Mouse (Mus musculus) liver, embryonic 12.5 days (tissue): ENCODE data around the gene Spata19. TPM values are rescaled to one million over a fixed set of nuclear protein-coding genes. Genes with fewer than 3 reads are reported as not detected.

Source experiments
- ATAC-seq: fragments of 200-750 bp; cut with Nextera tagmentation; 2 replicates; pipeline ENCODE4 v1.8.0; 2017; ENCODE audit warnings: moderate number of reproducible peaks, mild to moderate bottlenecking, moderate library complexity
- H3K27ac ChIP-seq: fragments of 300-500 bp; sonication (generic); 2 replicates; pipeline ENCODE4 v1.5.1; 2016; ENCODE audit warnings: mild to moderate bottlenecking
- H3K27me3 ChIP-seq: fragments of 300-500 bp; sonication (generic); replicated peaks from 2 replicates; pipeline ENCODE4 v1.6.1; 2016; ENCODE audit warnings: mild to moderate bottlenecking, moderate library complexity
- H3K36me3 ChIP-seq: fragments of 300-500 bp; sonication (generic); 2 replicates; pipeline ENCODE4 v1.6.1; 2016; ENCODE audit warnings: mild to moderate bottlenecking, moderate library complexity
- H3K4me1 ChIP-seq: fragments of 300-500 bp; sonication (generic); 2 replicates; pipeline ENCODE4 v1.6.1; 2016
- H3K4me2 ChIP-seq: fragments of 300-500 bp; sonication (generic); 2 replicates; pipeline ENCODE4 v1.6.1; 2016; ENCODE audit warnings: mild to moderate bottlenecking, moderate library complexity
- H3K4me3 ChIP-seq: fragments of 300-500 bp; sonication (generic); 2 replicates; pipeline ENCODE4 v1.5.1; 2016; ENCODE audit warnings: mild to moderate bottlenecking, moderate library complexity
- H3K9ac ChIP-seq: fragments of 300-500 bp; sonication (generic); 2 replicates; pipeline ENCODE4 v1.6.1; 2016; ENCODE audit warnings: mild to moderate bottlenecking, moderate library complexity
- H3K9me3 ChIP-seq: fragments of 300-500 bp; sonication (generic); replicated peaks from 2 replicates; pipeline ENCODE4 v1.6.1; 2016; ENCODE audit warnings: mild to moderate bottlenecking, moderate library complexity
- WGBS: fragments of 180-500 bp; shearing (Covaris S2); methylation state at CpG from one replicate; pipeline ENCODE4 v1.1.7; 2016; ENCODE audit not compliant: insufficient replicate concordance; 5-methylcytosine and 5-hydroxymethylcytosine counted together
- polyA plus RNA-seq: library from polyadenylated mRNA; unstranded; fragments of >200 nt; fragmentation: Nextera tagmentation; extraction: Ambion mirVana; gene quantifications from 2 replicates; pipeline ENCODE4 v1.2.1, GENCODE M21; 2016

Spata19 gene
- polyA plus RNA-seq = not detected in 2 replicates

DNA sequence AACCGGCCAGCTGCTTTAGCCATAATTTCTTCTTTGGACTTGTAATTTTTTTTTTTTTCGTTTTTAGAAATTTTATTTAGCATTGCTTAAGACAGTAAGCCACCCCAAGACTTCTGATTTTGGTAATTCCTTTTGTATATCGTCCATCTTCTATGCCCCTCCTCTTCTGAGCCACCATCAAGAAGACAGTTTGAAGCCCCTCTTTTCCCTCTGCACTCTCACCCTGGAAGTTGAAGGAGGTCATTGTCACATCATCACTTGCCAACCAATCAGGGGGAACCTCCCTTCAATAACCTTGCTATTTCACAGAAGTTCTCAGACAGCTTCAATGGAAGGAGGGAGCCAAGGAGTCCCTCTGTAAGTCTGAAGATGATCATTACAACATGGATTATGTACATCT lies at the start of gene Spata19:
Gene Spata19 (plus strand): TSS at position 301 of the 400 bp plus-strand sequence.
- no peaks in the 10 kb centered on the region for H3K27me3 ChIP-seq
- WGBS = 59% methylated on average over 3 of the region's 3 CpGs
- H3K9ac ChIP-seq = no peak within 1 kb of the TSS
- H3K4me1 ChIP-seq = no peaks in the 10 kb centered on the region
- H3K4me2 ChIP-seq = no peak within 1 kb of the TSS
- ATAC-seq = no peak
- H3K4me3 ChIP-seq = no peak within 1 kb of the TSS
- H3K27ac ChIP-seq = no peak within 1 kb of the TSS
- no peaks in the 10 kb centered on the region for H3K36me3 ChIP-seq
- no peaks in the 10 kb centered on the region for H3K9me3 ChIP-seq

DNA sequence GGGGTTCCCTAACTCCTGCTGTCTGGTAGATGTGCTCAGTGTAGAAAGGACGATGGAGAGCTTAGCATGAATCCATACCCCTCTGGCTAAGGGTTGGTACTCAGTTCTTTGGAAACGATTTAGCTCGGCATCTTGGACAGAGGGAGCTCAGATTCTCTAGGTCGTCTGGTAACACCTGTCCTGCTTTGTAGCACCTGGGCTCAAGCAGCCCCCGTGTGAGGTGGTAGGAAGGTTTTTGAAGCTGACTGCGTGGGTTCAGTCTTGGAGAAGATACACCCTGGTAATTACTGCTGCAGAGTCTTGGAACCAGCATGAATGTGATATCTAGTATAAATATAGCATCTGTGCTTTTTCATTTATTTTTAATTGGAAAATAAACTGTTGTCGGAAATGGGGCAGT lies 43.5 kb upstream of the Spata19 start:
- H3K36me3 ChIP-seq = no peaks in the 10 kb centered on the region
- WGBS = 64% methylated on average over 7 of the region's 7 CpGs
- ATAC-seq = no peak

DNA sequence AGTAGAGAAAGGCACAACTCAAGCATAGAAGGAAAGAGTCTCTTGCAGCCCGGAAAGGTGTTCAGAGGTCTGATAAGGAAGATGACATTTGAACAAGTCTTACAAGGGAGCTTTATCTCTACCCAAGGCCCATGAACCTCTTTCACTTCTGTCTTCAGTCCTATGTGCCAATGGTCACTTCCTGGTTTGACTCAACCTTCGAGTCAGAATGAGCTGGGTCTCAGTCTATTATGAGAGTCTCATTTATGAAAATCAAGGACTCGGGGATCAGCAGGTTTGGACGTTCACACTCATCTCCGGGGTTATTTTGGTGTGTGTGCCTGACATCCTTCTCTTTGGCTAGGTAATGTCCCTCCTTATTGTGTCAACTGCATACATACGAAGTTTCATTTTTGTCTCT lies 38.7 kb upstream of the Spata19 start:
- no peaks in the 10 kb centered on the region for H3K4me1 ChIP-seq
- H3K9ac ChIP-seq = no peak overlapping the region
- H3K9me3 ChIP-seq = no peaks in the 10 kb centered on the region
- H3K4me3 ChIP-seq = no peak overlapping the region
- ATAC-seq = no peak
- no peak overlapping the region for H3K4me2 ChIP-seq
- no peak overlapping the region for H3K27ac ChIP-seq
- H3K27me3 ChIP-seq = no peaks in the 10 kb centered on the region
- 61% methylated on average over 6 of the region's 6 CpGs for WGBS
- no peaks in the 10 kb centered on the region for H3K36me3 ChIP-seq

More for the DNA sequence above, 43.5 kb upstream of the Spata19 start:
- H3K4me3 ChIP-seq = no peak overlapping the region
- no peak overlapping the region for H3K27ac ChIP-seq
- no peaks in the 10 kb centered on the region for H3K4me1 ChIP-seq
- H3K9ac ChIP-seq = no peak overlapping the region
- no peaks in the 10 kb centered on the region for H3K27me3 ChIP-seq
- no peaks in the 10 kb centered on the region for H3K9me3 ChIP-seq
- no peak overlapping the region for H3K4me2 ChIP-seq

DNA sequence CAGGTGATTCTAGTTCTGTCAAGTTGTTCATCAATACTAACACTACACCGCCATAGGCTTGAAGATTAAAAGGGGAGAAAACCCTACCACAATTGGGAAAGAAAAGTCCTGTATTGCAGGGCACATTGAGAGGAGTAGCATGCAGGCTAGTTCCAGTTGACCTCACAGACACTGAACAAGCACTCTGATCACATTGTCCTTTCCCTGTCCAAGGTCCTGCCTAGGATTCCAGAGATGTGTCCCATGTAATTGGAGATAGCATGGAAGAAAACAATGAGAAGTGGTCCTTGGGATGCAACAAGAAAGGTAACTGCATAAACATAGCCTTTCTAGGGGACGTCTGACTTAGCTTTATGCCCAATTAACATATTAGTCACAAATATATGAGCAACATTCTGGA lies 29.4 kb upstream of the Spata19 start:
- ATAC-seq = no peak

DNA sequence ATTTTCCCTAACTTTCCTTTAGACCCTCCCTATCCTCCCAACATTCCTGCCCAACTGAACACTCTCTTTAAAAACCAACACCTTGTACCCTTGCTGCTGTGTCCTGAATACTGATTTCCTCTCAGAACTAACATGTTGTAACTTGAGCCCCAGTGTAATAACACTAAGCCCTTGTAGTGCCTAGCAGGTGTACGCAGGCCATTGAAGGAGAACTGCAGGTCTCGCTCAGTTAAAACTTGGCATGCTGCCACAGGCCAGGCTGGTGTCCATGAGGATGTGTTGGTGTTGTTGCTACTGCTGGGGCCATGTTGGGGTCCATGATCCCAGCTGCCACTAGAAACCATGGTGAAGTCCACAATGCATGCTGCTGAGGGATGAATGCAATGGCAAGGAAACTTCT lies 27.5 kb upstream of the Spata19 start:
- 66% methylated on average over 2 of the region's 2 CpGs for WGBS
- no peak for ATAC-seq
- Histone ChIP-seq H3K27me3 (no peaks in the 10 kb centered on the region), H3K9ac (no peak overlapping the region), H3K36me3 (no peaks in the 10 kb centered on the region), H3K9me3 (no peaks in the 10 kb centered on the region), H3K4me2 (no peak overlapping the region), H3K27ac (no peak overlapping the region), H3K4me1 (no peaks in the 10 kb centered on the region), H3K4me3 (no peak overlapping the region)

More for the DNA sequence above, 29.4 kb upstream of the Spata19 start:
- no peaks in the 10 kb centered on the region for H3K4me1 ChIP-seq
- 47% methylated on average over 2 of the region's 2 CpGs for WGBS
- H3K9ac ChIP-seq = no peak overlapping the region
- H3K27me3 ChIP-seq = no peaks in the 10 kb centered on the region
- H3K9me3 ChIP-seq = no peaks in the 10 kb centered on the region
- H3K27ac ChIP-seq = no peak overlapping the region
- H3K36me3 ChIP-seq = no peaks in the 10 kb centered on the region
- H3K4me2 ChIP-seq = no peak overlapping the region
- no peak overlapping the region for H3K4me3 ChIP-seq

DNA sequence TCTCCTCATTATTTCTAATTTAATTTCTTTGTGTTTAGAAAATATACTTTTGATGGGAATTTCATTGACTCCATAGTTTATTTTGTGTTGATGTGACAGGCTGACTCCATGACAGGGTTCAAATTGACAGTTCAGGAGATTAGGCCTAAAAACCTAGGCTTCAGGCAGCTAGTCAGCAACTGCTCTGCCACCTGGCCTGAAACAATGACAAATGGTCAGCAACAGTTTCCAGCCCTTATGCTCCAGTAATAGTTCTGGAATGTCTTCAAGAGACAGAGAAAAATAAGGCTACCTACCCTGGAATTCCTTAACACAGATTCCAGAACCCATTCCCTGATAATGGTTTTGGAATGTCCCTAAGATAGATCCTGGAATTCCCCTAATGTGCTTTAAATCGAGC lies 20.9 kb upstream of the Spata19 start:
- Histone ChIP-seq H3K4me2 (no peak overlapping the region), H3K4me1 (no peaks in the 10 kb centered on the region), H3K9me3 (no peaks in the 10 kb centered on the region), H3K27ac (no peak overlapping the region), H3K27me3 (no peaks in the 10 kb centered on the region), H3K4me3 (no peak overlapping the region), H3K9ac (no peak overlapping the region), H3K36me3 (no peaks in the 10 kb centered on the region)
- no peak for ATAC-seq
- 28% methylated on average over 1 of the region's 1 CpGs for WGBS

DNA sequence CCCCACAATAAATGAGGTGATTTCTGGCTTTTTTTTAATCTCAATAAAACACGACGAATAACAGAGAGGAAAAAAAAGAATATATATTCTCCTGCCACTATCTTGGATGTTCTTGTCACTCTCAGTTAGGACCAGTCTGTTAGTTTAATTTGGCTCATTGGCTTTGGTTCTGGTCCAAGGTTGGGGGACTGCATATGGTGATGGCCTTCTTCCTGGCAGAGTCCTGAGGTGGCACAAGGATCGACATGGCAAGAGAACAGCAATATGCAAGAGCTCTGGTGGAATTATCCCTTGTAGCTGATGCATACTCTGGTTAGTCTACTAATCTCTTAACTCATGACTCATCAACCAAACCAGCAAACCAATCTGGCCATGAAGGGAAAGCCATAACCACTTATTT lies 9.6 kb upstream of the Spata19 start:
- 63% methylated on average over 3 of the region's 3 CpGs for WGBS
- Histone ChIP-seq H3K4me3 (no peak overlapping the region), H3K27ac (no peak overlapping the region), H3K36me3 (no peaks in the 10 kb centered on the region), H3K9ac (no peak overlapping the region), H3K9me3 (no peaks in the 10 kb centered on the region), H3K4me1 (no peaks in the 10 kb centered on the region), H3K27me3 (no peaks in the 10 kb centered on the region), H3K4me2 (no peak overlapping the region)
- ATAC-seq = no peak

DNA sequence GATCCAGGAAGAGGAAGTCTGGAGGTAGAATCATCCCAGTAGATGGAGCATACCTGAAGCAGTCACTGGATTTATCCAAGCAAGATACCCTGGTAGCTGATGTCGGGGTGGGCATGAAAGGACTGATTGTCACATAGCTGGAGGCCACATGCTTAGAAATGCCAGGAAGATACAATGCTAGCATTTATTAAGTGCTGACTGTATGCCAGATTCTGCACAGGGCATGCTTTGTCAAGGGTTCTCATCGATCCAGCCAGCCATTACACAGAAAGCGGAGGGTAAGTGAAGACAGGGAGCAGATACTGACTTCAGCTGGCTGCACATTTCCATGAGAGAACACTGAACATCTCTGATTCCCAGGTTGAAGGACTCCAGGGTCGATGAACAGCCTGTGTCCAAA lies 4.6 kb downstream of the Spata19 start:
- Histone ChIP-seq H3K36me3 (no peaks in the 10 kb centered on the region), H3K9me3 (no peaks in the 10 kb centered on the region), H3K4me3 (no peak overlapping the region), H3K4me2 (no peak overlapping the region), H3K27me3 (no peaks in the 10 kb centered on the region), H3K9ac (no peak overlapping the region), H3K27ac (no peak overlapping the region), H3K4me1 (no peaks in the 10 kb centered on the region)
- 64% methylated on average over 4 of the region's 4 CpGs for WGBS
- no peak for ATAC-seq

DNA sequence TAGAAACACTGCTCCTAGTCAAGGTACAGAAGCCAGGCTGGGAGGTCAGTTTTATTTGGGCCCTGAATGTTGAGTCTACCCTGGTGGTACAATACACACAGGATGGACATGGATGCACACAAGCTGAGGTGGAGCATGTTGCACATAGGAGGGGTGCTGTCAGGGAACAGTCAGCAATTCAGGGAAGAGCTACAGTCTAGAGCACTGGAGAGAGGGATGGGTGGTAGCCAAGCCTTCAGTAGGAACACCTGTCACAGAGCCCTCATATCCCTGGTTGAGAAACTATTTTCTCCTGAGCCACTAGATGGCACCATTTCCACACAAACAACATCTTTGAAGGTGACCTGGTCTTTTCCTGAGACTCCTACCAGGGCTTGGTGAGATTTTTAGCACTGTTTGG lies 13.1 kb downstream of the Spata19 start:
- ATAC-seq = no peak

DNA sequence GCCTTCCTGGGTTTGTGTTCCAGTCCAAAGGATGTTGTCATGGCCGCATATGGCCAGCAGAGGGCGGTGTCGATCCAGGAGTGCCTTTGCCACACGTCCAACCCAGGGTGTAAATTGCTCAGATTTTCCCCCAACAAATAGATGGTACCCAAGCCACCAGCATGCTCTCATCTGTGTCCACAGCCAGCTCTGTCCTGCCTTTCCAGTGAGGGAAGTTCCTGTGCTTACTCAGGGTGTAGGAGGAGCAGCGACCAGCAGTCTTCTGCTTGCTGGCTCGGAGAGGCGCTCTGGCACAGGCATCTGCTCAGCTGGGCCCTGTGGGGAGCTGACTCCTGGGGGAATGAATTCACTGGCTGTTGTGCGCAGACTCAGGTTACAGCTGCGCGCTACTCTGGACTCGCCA lies 17.5 kb downstream of the Spata19 start:
- H3K27me3 ChIP-seq = no peaks in the 10 kb centered on the region
- H3K4me3 ChIP-seq = no peak overlapping the region
- 9% methylated on average over 11 of the region's 11 CpGs for WGBS
- H3K27ac ChIP-seq = no peak overlapping the region
- H3K9me3 ChIP-seq = no peaks in the 10 kb centered on the region
- H3K4me2 ChIP-seq = no peak overlapping the region
- H3K36me3 ChIP-seq = no peaks in the 10 kb centered on the region
- H3K4me1 ChIP-seq = no peaks in the 10 kb centered on the region
- no peak for ATAC-seq
- H3K9ac ChIP-seq = no peak overlapping the region

More for the DNA sequence above, 13.1 kb downstream of the Spata19 start:
- no peak overlapping the region for H3K9ac ChIP-seq
- H3K4me1 ChIP-seq = no peaks in the 10 kb centered on the region
- no peaks in the 10 kb centered on the region for H3K36me3 ChIP-seq
- H3K4me3 ChIP-seq = no peak overlapping the region
- no peaks in the 10 kb centered on the region for H3K9me3 ChIP-seq
- H3K27ac ChIP-seq = no peak overlapping the region
- no peaks in the 10 kb centered on the region for H3K27me3 ChIP-seq
- H3K4me2 ChIP-seq = no peak overlapping the region

DNA sequence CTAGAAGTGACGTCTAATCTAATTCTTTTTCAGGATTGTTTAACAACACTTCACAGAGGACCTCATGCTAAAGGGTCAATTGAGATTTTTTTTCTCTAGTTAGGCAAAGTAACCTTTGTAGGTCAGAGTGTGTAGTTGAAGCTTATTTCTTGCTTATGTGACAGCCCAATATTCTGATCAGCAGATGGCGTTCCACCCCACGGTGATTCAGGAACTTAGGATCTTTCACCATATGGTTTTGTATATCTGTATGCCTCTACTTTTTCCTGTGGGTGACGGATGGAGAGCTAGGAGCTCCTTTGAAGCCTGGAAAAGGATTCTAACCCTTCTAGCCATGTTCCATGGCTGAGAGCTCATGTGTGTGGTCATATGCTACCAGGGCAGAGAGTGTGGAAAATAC lies 27.9 kb downstream of the Spata19 start:
- Histone ChIP-seq H3K27me3 (no peaks in the 10 kb centered on the region), H3K36me3 (no peaks in the 10 kb centered on the region), H3K9ac (no peak overlapping the region), H3K27ac (no peak overlapping the region), H3K4me1 (no peaks in the 10 kb centered on the region), H3K4me3 (no peak overlapping the region), H3K9me3 (no peaks in the 10 kb centered on the region), H3K4me2 (no peak overlapping the region)
- 64% methylated on average over 4 of the region's 4 CpGs for WGBS
- ATAC-seq = no peak

DNA sequence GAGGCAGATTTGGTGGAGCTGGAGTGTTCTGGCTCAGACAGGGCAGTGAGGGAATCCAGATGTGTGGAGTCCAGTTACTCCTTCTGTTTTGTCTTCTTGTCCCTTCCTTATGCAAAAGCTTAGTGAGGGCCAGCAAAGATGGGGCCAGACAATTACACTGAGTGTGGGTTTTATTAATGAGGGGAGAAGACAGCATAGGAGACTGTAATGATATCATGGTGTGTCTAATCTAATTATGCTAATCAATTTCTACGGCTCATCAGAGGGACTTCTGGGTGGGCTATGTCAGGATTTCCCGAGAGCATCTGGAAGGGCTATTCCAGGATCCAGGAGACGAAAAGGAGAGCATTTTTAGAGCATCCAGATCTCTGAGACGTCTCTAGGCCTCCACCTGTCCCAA lies 32.0 kb downstream of the Spata19 start:
- no peaks in the 10 kb centered on the region for H3K36me3 ChIP-seq
- no peaks in the 10 kb centered on the region for H3K4me1 ChIP-seq
- H3K4me2 ChIP-seq = no peak overlapping the region
- no peak overlapping the region for H3K9ac ChIP-seq
- 42% methylated on average over 4 of the region's 4 CpGs for WGBS
- no peaks in the 10 kb centered on the region for H3K27me3 ChIP-seq
- ATAC-seq = no peak
- H3K27ac ChIP-seq = no peak overlapping the region
- H3K9me3 ChIP-seq = no peaks in the 10 kb centered on the region
- H3K4me3 ChIP-seq = no peak overlapping the region

DNA sequence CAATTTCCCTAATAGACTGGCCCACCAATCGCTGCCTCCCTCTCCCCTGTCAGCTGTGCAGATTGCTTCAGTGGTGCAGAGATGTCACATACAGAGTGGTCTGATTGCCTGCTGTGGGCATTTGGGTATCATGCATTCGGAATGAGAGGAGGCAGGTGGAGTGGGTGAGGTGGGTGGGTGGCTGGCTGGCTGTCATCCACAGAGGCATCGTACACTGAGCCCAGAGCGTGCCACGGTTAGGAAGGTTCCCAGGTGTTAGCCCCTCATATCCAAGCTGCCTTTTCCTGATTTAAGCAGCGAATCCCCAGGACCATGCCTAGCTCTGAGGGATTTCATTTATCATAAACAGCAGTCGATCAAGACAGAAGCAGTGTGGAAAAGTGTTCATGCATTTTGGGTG lies 36.7 kb downstream of the Spata19 start:
- H3K4me3 ChIP-seq = no peak overlapping the region
- 67% methylated on average over 7 of the region's 7 CpGs for WGBS
- ATAC-seq = no peak

More for the DNA sequence above, 36.7 kb downstream of the Spata19 start:
- no peaks in the 10 kb centered on the region for H3K36me3 ChIP-seq
- no peak overlapping the region for H3K4me2 ChIP-seq
- H3K27me3 ChIP-seq = no peaks in the 10 kb centered on the region
- no peaks in the 10 kb centered on the region for H3K9me3 ChIP-seq
- H3K4me1 ChIP-seq = no peaks in the 10 kb centered on the region
- H3K9ac ChIP-seq = no peak overlapping the region
- H3K27ac ChIP-seq = no peak overlapping the region
